Mouse (Mus musculus) retina, adult 2 months (tissue): ENCODE results near the gene Gm38655.
A peak's percentile ranks its signal among the peaks of the same experiment; 100 is the strongest.
"Not testable (repeated sequence)": the region's sequence is repeated elsewhere in the genome, so short reads cannot be mapped to it uniquely, and the experiment has no call there.

Source experiments
- DNase-seq: peaks from one replicate; pipeline ENCODE4 v3.0.0-alpha.2; 2012; ENCODE audit warnings: low read depth, low spot score

Gm38655 gene

GRCm38 (mm10) chr17:25169706-25170105 is 5.6 kb downstream of the Gm38655 start:
- DNase-seq: no peak

GRCm38 (mm10) chr17:25165970-25166671 is 9.2 kb downstream of the Gm38655 start:
- no peak for DNase-seq

GRCm38 (mm10) chr17:25164770-25165169 is 10.5 kb downstream of the Gm38655 start:
- DNase-seq: no peak

GRCm38 (mm10) chr17:25163387-25163786 is 11.9 kb downstream of the Gm38655 start:
- no peak for DNase-seq

GRCm38 (mm10) chr17:25162161-25162560 is 13.1 kb downstream of the Gm38655 start, which contains the start of gene Ccdc154:
Gene Ccdc154, plus strand, starts transcription at chr17:25162461.
- DNase-seq: no peak

GRCm38 (mm10) chr17:25139960-25140359 is 35.3 kb downstream of the Gm38655 start:
- no peak for DNase-seq

- no peak for DNase-seq
Observed at GRCm38 (mm10) chr17:25138803-25139202, 36.5 kb downstream of the Gm38655 start.

- no peak for DNase-seq
Observed at GRCm38 (mm10) chr17:25135622-25136021, 39.6 kb downstream of the Gm38655 start.

- peak; percentile 83 for DNase-seq
Observed at GRCm38 (mm10) chr17:25133275-25133698, 42.0 kb downstream of the Gm38655 start, which contains the start of gene Clcn7. Gene Clcn7, plus strand, starts transcription at chr17:25133391.

GRCm38 (mm10) chr17:25130060-25130459 is 45.2 kb downstream of the Gm38655 start:
- DNase-seq: no peak

GRCm38 (mm10) chr17:25127681-25128080 is 47.6 kb downstream of the Gm38655 start:
- DNase-seq: no peak

GRCm38 (mm10) chr17:25127079-25127478 is 48.2 kb downstream of the Gm38655 start:
- no peak for DNase-seq

- DNase-seq: not testable (repeated sequence)
Observed at GRCm38 (mm10) chr17:25125442-25126060, 49.7 kb downstream of the Gm38655 start.

GRCm38 (mm10) chr17:25123979-25124378 is 51.3 kb downstream of the Gm38655 start:
- DNase-seq: no peak
